Mouse (Mus musculus): ENCODE results near the gene Nedd4.

DNA sequence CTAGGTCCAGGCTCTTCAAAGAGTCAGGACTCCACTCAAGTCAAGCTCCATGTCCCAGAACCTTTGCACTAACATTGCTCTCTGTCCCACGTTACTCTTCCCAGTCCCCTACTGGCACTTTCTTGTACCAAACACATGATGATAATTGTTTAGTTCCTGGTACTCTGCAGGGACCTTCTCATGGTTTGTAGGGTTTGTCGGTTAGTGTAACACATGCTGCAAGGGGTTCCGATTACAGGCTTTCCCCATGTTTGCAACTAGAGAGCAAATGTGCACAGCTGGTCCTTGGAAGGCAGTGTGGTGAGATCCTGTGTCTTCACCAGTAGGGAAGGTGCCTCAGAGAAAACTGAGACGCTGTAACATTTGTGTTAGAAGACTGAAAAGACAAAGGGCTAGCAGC, 8.6 kb upstream of the Nedd4 start:
- no peak for TF ChIP-seq CTCF (IDR thresholded peaks at IDR 0.05; ENCODE audit: borderline replicate concordance, insufficient read depth, low read depth, low read length)
- no peak for TF ChIP-seq POLR2A (IDR thresholded peaks at IDR 0.05; ENCODE audit: borderline replicate concordance, insufficient read depth, low read length)
